Mouse (Mus musculus) c-Kit-positive CD71-positive TER-119-positive erythroid progenitor cells, embryonic 14.5 days (primary cell): ENCODE results near the gene Arhgef2.

Source experiments
- DNase-seq: peaks from one replicate; pipeline ENCODE4 v3.0.0-alpha.2; 2013; ENCODE audit warnings: low spot score

Arhgef2 gene

DNA sequence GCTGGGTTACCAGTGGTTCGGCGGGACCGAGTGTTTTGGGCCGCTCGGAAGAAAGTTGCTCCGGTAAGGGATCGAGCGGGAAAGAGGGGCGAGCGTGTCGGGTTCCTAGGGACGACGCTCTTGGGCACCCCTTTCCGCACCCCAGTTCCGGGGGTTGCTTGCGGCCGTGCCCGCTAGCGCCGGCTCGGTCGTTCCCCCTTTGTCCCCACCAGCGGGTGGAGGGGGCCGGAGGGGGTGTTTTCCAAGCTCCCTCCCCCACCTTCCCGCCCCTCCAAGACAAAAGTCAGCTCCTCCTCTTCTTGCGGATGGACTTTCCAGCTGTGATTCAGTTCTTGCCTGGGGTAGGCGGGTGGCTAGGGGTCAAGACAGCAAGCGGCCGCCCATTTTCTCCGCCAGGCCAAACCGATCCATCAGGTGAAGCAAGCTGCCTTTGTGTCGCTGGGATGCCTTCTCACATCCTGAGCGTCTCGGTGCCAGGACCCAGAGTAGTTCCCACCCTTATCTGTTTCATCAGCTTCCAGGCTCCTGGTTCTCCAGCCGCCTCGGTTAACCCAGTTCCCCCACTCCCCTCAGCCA lies 15.9 kb downstream of the Arhgef2 start:
- no peak for DNase-seq

DNA sequence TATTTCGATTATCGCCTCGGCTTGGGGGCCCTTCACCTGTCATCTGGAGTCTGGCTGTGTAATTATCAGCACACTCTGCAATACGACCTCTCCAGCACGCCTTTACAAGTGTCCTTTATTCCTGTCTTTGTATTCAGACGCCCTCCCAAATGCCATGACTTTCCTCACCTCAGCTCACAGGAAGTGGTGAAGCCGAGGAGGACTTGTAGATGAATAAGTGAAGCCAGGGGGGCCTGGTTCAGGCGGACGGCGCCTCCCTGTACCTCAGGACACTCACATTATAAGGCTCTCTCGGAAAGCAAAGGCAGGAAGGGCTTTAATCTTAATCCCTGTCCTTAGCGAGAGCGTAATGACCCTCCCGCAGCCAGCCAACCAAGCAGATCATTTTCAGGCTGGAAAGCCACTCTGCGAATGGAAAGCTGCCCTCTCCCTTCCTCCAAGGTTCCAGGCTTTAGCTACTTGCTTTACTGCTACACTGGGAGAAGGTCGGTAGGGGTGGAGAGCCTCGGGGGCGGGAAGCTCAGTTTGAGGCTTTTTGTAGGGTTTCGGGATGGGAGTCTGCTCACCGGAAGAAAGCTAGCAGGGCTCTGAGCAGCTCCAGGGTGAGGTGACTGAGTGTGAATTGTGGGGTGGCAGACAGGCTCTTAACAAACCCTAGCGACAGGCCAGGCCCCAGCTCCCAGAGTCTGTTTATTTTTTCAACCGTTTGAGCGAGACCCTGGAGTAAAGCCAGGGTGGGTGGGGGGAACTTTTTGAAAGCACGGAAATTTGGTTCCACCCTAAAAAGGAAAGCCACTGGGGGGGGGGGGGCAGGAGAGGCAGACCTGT lies 16.6 kb downstream of the Arhgef2 start:
- no peak for DNase-seq

DNA sequence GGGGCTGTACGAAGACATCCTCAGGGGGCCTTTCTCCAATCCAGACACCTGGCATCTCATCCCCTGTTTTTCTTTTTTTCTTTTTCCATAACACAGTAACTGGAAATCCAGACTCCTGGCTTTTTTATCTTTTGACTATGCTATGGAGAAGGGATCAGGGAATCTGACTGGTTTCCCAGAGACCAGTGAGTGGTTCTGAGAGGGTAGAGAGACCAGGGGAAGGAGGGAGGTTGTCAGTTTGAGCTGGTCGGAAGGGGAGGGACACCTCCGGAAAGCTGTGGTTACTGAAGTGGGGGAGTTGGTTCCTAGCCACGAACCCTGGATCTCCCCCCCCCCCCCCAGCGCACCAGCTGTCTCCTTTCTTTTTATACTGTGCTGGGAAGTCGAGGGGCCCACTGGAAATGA lies 17.2 kb downstream of the Arhgef2 start:
- DNase-seq = no peak

DNA sequence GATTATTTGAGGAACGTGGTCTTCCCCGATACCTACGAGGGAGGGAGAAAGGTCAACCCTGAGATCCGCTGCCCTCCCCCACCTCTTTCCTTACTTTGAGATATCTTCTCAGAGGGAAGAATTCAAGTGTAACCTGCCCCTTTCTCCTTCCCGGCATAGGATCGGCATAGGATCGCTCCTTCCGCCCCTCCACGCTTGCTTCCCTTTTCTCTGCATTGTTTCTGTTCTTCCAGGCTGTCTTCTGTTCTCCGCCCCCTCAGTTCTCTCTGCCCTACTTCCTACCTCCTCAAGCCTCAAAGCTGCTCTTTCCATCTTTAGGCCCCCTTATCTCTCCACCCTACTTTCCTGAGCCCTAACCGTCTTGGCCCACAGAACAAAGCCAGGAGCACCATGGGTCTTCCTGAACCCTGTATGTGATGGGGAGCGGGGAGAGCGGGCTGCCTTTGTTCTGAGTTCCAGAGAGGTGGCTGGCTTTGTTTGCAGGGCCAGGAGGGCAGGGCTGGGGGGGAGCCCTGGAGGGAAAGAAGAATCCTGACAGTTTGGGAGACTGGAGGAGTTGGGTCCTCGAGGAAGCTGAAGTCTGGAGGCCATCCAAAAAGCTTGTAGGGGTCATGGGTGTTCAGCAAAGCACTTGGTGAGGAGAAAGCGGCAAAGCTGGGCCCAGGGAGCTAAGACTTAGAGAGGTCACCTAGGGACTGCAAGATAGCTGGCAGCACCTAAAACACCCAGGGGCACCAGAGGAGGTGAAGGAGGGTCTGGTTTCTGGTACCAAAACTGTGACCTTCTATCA lies 17.8 kb downstream of the Arhgef2 start:
- DNase-seq = no peak

DNA sequence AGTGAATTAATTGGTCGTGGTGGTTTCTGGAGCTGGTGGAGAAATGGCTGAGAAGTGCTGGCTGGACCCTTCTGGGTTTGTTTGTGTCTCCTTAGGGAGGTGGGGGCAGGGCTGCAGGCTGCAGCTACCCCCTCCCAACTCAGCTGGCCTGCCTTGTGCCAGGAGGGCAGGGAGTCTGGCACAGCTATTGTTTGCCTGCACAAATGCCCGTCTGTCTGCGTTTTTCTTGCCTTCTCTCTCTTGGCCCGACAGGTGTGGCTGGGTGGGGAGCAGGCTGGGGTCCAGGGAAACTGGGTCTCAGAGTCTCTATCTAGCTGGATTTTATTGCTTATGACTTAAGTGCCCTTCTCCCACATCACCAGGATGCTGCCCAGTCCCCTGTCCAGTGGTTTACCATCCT lies 18.6 kb downstream of the Arhgef2 start:
- no peak for DNase-seq

DNA sequence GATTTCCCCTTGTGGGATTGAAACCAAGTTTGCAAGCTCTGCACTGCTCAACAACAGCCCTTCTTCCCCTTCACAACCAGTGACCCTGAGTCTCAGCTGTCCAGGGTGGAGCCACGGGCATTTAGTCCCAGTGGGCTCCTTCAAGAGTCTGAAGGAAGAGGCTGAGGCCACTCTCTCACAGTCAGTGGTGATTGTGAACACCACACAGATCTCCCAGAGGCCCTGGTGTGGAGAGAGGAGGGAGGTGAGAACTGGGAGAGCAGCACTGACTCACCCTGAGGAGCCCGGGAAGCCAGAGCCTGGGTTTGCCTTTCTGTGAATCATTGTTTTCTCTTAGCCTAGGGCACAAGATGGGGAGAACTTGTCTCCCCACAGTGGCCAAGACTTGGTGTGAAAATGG lies 19.2 kb downstream of the Arhgef2 start:
- no peak for DNase-seq

DNA sequence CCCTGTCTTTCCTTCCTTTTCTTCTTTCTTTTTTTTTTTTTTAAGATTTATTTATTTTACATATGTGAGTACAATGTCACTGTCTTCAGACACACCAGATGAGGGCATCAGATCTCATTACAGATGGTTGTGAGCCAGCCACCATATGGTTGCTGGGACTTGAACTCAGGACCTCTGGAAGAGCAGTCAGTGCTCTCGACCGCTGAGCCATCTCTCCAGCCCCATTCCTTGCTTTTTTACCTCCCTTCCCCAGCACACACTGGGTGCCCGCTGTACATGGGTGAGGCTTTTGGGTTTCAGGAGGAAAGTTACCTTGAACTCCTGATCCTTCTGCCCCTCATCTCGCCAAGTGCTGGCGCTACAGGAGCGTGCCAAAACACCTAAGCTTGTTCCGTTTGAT lies 19.8 kb downstream of the Arhgef2 start:
- DNase-seq = no peak

DNA sequence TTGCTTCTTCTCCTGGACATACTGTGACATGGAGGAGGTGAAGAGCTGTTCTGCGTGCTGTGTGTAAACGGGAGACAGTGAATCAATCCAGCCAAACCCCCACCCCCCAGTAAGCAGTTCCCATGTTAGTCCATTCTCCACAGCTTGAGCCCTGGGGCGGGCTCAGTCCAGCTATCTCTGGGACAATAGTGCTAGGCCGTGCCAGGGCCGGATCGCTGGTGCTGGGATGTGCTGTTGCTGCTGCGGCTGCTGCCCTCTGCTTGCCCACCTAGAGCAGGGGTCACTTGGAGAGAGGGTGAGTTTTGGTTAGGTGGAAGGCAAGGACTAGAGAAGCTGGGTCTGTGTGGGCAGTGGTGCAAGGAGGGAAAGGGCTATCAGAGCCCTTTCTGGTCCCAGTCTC lies 20.6 kb downstream of the Arhgef2 start:
- no peak for DNase-seq

DNA sequence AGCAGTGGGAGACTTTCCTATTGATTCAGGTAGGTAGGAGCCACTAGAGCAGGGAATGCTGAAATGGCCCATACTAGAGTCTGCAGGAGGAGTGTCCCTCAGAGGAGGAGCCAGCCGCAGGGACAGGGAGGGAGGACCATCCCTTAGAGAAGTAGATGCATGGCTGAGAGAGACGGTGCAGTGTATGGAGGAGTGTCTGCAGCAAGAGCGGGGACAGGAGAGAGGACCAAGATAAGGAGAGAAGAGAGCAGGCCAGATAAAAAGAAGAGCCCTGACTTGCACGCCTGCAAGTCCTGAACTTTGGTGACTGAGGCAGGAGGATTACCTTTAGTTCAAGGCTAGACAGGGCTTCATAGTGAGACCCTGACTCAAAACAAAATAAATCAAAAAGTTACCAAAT lies 21.3 kb downstream of the Arhgef2 start:
- DNase-seq = no peak

DNA sequence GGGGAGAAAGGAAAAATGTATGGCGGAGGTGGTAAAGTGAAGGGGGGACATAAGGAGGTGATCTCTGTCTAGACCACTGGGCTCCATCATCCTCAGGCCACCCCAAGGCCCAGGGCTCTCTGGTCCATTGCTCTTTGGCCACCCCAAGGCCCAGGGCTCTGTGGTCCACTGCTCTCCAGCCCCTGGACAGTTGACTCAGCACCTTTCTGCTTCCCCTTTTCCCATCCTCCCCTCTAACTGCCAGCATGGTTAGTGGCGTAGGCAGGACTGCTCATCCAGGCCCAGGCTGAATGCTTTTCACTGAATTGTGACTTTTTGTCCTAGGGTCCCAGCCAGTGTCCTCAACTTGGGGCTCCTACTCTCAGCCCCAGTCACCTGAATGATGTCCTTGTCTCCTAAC lies 21.8 kb downstream of the Arhgef2 start:
- DNase-seq = no peak

DNA sequence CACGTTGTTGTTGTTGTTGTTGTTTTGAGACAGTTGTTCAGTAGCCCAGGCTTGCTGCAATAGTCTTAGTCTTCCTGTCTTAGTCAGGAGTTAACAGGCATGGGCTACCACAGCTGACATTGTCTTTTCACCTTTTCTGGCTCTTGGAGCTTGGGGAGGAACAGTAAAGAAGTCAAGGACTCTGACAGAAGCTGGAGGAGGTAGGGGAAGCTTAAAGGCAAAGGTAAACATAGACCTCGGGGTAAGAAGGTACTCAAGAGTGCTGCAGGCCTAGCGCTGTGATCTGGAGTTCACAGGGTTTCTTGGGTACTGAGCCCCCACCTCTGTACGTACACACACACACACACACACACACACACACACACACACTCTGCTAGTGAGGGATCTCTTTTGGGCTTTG lies 23.0 kb downstream of the Arhgef2 start:
- DNase-seq = no peak

DNA sequence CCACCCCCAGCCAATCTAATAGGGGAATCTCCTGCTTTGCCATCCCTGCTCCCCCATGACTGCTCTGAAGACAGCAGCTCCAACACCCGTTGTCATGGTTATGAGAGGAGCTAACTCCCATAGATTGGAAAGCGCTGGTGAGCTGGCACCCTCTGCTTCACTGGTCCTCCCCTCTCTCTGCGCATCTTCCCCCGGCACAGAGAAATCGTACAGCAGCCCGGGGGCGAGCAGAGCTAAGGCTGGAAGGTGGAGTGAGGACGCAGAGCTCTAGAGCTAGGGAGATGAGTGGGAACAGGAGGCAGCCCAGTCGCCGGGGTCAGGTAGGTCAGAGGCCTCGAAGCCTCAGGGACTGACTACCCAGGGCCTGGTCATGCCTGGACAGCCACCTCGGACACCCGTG lies 23.5 kb downstream of the Arhgef2 start:
- no peak for DNase-seq

DNA sequence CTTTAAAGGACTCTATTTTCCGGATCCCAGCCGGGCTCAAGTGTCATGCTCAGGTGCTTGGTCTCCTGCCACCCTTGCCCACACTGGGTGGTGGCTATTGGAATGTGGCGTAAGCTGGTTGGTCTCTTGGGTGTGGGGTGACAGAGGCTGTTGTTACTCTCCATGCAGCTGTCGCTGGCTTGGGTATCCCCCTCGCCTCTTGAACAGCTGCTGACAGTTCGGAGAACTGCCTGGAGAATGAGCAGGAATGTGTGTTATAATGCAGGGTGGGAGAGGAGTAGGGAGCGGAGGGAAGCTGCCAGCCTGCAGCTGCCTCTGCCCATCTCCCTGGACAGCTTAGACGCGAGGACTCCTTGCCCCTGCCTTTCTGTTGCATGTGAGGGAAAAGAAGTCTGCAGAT lies 24.3 kb downstream of the Arhgef2 start:
- no peak for DNase-seq

DNA sequence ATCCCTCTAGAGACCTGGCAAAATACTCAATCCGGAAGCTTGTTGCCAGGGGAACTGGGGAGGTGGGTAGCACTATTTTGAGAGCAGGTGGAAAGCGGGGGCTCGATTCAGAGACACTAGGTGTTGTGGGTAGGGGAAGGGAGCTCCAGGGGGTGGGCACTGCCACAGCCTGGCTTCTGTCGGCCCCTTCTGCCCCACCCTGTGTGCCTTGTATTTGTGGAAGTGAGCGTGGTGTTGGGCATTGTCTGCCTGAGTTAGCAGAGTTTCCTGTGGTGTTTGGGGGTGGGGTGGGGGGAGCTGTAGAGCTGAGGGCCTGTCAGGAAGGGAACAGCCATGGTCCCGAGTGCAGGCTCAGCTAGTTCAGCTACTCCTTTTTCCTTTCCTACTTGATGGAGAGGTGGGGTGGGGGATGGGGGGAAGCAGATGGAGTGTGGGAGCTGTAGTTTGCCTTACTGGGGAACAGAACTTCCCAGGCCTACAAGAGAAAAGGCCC lies 25.1 kb downstream of the Arhgef2 start:
- DNase-seq = no peak

DNA sequence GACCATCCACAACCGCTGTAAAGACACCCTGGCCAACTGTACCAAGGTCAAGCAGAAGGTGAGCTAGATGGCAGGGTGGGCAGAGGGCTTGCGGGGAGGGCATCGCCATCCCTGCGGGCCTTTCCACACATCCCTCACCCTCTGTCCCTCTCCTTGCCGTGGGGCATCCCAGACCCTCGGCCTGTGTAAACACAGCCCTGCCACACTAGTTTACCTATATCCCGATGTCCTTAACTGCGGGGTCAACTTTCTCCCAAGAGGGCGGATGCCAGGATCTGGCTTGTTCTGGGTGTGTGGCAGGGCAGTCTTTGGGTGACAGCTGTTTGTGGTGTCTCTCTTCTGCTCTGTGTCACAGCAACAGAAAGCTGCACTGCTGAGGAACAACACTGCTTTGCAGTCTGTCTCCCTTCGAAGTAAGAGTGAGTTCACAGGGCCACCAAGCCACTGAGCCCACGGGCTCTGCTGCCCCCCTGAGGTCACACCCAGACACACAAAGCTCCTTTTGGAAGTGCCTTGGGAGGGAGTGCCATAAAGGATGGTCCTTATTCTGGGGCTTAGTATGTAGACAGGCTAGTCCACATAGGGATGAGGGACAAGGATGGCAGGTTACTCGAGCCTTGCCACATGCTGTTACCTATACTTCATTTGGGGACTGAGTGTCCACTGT lies 26.3 kb downstream of the Arhgef2 start:
- no peak for DNase-seq

DNA sequence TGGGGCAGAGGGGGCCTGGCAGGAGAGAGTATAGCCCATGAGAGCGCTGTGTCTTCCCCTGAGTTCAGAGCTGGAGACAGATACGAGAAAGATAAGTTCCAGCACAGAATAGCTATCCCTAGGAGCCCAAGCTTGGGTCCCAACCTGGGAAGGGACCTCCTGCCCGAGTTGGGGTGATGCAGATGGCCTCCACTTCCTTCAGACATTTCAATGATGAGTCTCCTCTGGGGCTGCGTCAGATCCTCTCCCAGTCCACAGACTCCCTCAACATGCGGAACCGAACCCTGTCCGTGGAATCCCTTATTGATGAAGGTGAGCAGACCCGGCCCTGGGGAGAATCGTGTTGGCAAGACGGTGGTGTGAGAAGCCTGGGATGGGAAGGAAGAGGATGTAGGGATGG lies 27.3 kb downstream of the Arhgef2 start:
- DNase-seq = no peak

DNA sequence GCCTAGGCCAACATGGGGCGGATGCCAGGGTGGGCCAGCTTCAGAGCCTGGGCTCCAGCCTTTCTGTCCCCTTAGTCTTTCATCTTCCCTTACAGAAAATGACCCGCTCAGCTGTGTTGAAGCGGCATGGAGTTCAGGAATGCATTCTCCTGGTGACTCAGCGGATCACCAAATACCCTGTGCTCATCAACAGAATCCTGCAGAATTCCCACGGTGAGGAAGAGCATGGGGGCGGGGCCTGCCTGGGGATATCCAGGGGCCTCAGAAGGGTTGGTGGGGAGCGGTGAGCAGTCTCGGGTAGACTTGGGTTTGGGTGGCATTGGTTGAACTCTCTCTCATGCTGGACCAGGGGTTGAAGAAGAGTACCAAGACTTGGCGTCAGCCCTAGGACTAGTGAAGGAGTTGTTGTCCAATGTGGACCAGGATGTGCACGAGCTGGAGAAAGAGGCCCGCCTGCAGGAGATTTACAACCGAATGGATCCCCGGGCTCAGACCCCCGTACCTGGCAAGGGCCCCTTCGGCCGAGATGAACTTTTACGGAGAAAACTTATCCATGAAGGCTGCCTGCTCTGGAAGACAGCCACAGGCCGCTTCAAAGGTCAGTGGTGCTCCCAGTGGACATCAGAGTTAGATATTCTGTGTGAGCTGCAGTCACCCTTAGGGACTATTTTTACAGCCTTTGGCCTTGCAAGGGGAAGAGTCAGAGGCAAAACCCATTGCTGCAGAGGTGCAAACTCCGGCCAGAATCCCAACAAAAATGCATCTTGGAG lies 29.9 kb downstream of the Arhgef2 start:
- DNase-seq = no peak

DNA sequence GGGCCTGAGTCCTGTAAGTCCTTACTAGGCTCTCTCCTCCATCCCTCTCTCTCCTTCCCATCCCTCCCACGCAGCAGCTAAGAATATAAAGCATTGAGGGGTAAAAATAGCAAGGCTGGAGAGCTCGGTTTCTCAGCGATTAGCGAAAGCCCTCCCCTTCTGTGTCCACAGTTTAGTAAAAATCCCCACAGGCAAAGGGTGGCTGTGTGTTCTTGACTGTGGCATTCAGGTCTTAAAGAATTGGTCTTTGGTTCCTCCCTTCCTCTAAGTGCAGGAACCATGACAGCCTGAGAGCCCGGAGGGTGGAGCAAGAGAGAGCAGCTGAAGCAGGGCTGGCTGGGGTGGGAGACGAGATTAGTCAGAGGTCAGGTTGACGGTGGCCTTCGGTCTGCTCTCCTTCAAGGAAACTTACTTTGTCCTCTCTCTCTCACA lies 30.8 kb downstream of the Arhgef2 start:
- no peak for DNase-seq

DNA sequence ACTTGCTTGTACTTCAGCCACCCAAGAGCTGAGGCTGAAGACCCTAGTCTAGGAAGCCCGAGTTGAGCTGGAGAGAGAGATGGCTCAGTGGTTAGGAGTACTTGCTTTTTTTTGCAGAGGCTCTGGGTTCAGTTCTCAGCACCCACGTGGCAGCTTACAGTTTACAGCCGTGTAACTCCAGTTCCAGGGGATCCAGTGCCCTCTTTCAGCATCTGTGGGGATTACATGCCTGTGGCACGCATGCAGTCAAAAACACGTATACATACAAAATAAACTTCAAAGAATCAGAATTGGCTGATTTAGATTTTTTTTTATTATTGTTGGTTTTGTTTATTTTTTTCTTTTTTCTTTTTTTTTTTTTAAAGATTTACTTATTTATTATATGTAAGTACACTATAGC lies 31.4 kb downstream of the Arhgef2 start:
- no peak for DNase-seq

DNA sequence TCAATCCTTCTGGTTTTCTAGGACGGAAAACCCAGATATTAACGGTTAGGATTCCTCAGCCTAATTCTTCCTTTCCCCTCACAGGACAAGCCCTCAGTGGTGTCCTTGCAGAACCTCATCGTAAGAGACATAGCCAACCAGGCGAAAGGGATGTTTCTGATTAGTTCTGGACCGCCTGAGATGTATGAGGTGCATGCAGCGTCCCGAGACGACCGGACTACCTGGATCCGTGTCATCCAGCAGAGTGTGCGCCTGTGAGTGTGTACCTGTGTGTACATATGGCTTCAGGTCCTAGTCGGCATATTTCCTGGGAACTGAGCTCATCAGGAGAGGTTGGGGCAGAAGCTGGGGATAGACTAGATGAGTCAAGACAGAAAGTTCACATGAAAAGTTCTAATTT lies 33.5 kb downstream of the Arhgef2 start:
- DNase-seq = no peak

DNA sequence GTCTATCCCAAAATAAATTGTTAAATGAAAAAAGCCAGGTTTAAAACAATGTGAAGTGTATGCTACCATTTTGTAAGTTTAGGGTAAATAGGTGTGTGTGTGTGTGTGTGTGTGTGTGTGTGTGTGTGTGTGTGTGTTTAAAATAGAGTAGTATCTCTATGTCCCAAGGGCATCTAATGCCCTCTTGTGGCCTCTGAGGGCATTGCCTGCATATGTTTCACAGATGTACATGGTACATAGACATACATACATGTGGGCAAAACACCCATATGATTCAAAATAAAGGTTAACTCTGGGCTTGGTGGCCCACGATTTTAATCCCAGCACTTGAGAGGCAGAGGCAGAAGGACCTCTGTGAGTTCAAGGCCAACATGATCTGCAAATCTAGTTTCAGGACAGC lies 34.9 kb downstream of the Arhgef2 start:
- DNase-seq = peak; percentile 56

DNA sequence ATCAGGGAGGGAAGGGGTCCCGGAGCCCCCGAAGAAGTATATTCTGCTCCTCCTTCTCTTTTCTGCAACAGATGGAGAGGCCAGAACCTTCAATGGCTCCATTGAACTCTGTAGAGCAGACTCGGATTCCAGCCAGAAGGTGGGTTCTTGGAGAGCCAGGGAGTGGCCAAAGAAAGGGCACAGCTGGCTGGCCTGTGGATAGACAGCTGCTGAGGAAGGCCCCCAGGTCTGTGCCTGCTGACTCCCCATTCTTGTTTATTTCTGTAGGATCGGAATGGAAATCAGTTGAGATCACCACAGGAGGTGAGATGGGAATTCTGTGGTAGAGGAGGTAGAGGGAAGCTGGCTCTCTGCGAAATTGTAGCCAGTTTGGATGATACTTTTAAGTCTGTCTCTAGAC lies 37.3 kb downstream of the Arhgef2 start:
- no peak for DNase-seq
